Mouse (Mus musculus): ENCODE data around the gene Tbc1d12.

DNA sequence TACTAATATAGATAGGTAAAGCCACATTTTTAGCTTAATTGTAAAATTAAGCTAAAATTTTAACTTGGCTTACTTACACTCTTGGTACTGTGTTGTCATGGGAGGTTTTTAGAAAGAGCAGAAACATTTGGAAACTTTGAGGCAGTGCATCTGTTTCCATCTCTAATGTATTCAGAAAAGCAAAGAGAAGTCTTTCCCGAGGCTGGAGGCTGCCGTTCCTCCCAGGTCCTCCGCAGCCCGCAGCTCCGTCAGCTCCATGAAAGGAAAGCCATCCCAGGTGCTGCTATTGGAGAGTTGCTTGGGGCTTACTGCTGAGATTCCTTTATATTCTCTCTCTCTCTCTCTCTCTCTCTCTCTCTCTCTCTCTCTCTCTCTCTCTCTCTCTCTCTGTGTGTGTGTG is 8.4 kb downstream of the Tbc1d12 start:
- no peak for TF ChIP-seq EP300 (IDR thresholded peaks at IDR 0.05; ENCODE audit: low read depth)
- no peak for TF ChIP-seq CTCF (IDR thresholded peaks at IDR 0.05; ENCODE audit: low read depth)
